Mouse (Mus musculus): ENCODE measurements around the gene Thada. TPM values are rescaled to one million over a fixed set of nuclear protein-coding genes. Genes with fewer than 3 reads are reported as not detected.

Thada gene
- total RNA-seq, 2 experiments from 2014 or later = 11.6 to 14.9 TPM

DNA sequence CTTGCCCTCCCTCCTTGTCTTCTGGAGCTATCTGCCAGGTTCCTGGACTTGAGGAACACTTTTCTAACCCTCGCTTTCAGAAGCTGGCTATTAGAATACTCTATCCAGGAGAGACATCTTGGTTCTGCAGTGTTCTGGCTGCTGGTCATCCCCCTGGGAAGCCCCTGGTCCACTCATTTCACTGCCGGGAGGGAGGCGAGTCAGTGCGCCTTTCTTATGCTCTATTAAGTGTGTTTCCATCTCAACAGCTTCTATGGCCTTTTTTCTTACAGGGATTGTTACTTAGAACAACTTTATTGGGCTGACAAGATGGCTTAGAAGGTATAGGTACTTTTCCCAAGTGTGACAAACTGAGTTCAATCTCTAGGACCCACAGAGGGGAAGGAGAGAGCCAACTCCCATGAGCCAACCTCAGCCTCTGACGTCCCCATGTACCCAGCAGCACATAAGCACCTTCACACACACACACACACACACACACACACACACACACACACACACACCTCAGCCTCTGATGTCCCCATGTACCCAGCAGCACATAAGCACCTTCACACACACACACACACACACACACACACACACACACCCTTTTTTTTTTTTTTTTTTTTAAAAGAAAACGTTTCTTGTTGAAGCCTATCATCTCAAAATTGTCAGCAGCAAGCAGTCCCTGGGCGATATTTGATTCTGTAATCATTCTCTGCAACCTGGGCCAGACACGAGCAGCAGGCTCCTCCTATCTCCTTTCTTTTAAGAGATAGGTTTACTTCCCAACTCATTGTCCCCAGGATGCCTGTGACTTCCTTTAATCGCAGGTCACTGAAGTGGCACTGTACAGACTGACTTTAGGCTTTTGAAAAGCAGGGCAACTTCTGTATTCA, 113.9 kb downstream of the Thada start:
- DNase-seq (ENCODE audit: low spot score in 2 of 2) = no peak

- no peak for DNase-seq (ENCODE audit: low spot score in 2 of 2)
These were observed 114.7 kb downstream of the Thada start for GRCm38 (mm10) chr17:84351276-84351675.

- no peak for DNase-seq (ENCODE audit: low spot score in 2 of 2)
These were observed 117.1 kb downstream of the Thada start for GRCm38 (mm10) chr17:84348865-84349264.

- DNase-seq (ENCODE audit: low spot score in 2 of 2) = no peak
These were observed 123.6 kb downstream of the Thada start for GRCm38 (mm10) chr17:84342299-84342817.

DNA sequence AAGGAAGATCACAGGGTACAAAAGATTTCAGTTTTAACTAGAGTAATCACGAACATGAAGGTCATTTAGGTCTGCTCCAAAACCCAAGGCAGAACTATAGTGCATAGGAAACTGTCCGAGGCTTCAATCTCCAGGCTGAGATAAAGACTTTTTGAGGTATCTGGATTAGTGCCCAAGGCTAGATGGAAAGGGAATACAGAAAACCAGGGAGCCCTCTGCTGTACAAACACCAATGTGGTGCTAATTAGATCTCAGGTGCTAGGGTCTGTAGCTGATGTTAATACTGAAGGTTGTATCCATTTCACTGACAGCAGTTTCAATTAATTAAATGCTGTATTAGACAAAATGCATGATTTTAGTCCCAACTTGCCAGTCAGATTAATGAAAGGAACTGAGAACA, 124.3 kb downstream of the Thada start:
- DNase-seq (ENCODE audit: low spot score in 2 of 2) = no peak

DNA sequence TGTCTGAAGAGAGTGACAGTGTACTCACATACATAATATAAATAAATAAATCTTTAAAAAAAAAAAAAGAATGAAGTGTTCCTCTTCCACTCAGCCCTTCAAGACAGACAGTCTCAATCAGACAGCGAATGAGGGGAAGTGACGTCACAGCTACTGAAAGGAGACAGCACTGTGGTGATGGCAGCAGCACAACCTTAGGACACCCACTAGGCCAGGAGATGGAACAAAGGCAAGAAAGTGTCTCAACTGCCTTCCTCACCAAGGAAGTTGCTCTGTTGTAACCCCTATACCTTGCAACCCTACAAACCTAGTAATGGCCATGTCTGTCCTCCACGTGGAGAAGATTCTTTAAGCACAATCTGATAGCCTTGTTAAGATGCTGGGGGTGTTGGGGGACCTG, 125.4 kb downstream of the Thada start:
- DNase-seq (ENCODE audit: low spot score in 2 of 2) = no peak

DNA sequence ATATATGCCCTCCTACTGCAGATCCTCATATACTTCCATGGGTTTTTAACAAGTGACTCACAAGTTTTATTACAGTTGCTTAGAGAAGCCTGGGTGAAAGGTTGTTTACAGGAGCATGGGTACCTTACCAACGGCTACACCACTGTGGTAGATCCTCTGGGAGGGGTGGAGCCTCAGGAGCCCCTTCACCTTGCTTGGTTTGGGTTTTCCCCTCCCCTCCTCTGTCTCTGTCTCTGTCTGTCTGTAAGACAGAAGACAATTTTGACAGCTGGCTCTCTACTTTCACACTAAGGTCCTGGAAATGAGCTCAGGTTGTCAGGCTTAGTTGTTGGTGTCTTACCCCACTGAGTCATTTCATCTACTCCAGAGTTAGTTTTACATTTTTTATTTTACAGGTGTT, 130.0 kb downstream of the Thada start:
- DNase-seq (ENCODE audit: low spot score in 2 of 2) = no peak

GRCm38 (mm10) chr17:84335076-84335475, 130.9 kb downstream of the Thada start:
- DNase-seq (ENCODE audit: low spot score in 2 of 2) = no peak

GRCm38 (mm10) chr17:84334241-84335014, 131.6 kb downstream of the Thada start:
- DNase-seq (ENCODE audit: low spot score in 2 of 2) = no peak

DNA sequence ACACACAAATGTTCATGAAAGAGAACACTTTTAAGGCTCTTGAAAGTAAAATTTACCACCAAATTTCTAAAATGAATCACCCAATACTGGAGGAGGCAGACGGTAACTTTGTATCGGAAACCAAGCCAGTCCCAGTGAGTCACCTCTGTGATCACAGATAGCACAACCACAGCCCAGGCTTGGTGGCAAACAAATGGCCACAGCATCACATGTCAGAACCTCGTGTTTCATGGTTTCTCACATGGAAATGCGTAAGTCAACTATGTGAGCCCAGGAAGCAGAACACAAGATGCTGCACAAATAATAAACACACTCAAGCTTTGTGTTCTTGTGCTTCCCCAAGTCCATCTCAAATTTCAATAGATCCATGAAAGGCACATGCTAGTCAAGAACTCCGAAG, 133.1 kb downstream of the Thada start:
- peak; percentile 12 to 17 for DNase-seq (ENCODE audit: low spot score in 2 of 2)

- no peak for DNase-seq (ENCODE audit: low spot score in 2 of 2)
These were observed 135.0 kb downstream of the Thada start for GRCm38 (mm10) chr17:84330986-84331385.

- DNase-seq (ENCODE audit: low spot score in 2 of 2) = no peak
These were observed 135.5 kb downstream of the Thada start for GRCm38 (mm10) chr17:84330506-84330905.

DNA sequence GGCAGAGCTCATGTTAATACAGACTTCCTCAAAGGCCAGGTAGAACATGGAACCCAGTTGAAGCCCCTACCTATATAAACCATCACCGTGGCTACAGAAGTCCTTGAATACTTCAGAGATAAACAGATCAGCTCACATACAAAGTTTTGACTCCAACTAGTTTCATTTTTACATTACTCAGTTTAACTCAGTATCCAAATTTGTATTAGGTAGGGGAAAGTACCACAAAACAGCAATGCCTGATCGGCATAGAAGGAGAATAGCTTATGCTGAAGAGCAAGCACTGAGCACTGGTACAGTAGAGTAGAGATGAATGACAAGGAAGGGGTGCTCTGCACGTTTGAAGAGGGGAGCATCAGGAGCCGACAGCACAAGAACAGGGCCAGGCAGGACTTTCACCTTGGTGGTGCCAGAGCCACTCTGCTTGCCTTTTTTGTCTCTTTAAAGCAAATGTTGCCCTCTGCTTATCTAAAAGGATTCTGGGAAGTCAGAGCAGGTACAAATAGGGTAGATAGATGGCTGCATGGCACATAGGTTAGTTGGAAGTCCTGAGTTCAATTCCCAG, 136.0 kb downstream of the Thada start:
- no peak for DNase-seq (ENCODE audit: low spot score in 2 of 2)

DNA sequence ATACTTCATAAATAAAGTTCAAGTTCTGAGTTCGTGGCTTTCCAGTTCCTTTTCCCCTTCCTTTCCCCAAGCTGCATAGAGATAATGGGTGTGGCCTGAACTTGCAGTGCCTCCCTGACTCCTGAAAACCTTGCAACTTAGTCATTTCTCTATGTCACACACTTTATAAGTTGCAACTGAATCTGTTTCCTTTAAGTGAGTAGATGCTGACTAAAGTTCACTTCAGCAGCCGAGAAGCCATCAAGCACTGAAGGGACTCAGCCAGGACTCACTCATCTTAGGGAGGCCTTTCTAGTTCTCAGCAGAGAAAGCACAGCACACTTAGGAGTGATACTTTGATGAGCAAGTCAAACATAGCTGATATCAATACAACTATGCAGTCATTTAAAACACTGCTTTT, 137.5 kb downstream of the Thada start:
- no peak for DNase-seq (ENCODE audit: low spot score in 2 of 2)

DNA sequence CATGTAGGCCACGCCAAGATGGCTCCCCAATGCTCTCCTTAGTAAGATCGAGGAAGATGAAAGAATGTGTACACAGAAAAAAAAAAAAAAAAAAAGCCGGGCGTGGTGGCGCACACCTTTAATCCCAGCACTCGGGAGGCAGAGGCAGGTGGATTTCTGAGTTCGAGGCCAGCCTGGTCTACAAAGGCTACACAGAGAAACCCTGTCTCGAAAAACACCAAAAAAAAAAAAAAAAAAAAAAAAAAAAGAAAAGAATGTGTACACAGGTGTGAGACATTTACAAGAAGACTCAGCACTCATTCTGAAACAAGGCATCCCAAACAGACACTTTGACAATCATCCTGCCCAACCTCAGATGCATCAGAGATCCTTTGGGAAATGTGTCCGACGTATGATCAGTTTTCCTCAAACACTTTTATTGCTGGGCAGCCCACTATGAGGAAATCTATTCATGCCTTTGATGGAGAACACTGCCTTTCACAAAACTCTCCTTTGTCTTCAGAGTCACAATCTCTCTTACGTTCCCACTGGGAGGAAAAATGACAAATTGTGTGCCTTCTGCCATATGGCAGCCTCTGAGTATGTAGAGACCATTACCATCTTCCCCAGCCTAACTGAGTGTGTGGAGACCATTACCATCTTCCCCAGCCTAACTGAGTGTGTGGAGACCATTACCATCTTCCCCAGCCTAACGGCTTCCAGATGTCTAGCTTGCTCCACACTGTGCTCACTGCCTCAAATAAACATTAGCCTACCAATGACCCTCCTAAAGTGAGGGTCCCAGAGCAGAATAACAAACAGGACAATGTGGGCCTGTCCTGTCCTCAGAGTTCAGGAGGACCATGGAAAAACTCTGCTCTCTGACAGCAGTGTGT, 138.7 kb downstream of the Thada start:
- no peak for DNase-seq (ENCODE audit: low spot score in 2 of 2)

DNA sequence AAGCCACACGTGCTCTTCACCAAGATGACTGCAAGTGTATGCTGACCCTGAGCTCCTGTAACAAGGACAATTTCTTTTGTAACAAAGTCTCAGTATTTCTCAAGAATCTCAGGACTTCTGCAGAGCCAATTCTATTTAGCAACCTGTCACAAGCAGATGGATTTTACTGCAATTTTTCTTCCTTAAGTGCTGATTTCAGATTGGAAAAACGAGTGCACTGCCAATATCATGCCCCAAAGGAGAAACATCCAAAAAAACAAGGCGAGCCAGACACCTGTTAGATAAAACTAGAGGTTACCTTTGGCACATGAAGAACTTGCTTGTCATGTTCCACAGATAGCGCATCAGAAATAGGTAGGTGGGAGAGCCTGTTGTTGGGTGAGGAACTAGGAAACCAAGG, 143.8 kb downstream of the Thada start:
- DNase-seq (ENCODE audit: low spot score in 2 of 2) = no peak

- peak; percentile 24 to 34 for DNase-seq (ENCODE audit: low spot score in 2 of 2)
These were observed 144.7 kb downstream of the Thada start for GRCm38 (mm10) chr17:84321351-84321750.

DNA sequence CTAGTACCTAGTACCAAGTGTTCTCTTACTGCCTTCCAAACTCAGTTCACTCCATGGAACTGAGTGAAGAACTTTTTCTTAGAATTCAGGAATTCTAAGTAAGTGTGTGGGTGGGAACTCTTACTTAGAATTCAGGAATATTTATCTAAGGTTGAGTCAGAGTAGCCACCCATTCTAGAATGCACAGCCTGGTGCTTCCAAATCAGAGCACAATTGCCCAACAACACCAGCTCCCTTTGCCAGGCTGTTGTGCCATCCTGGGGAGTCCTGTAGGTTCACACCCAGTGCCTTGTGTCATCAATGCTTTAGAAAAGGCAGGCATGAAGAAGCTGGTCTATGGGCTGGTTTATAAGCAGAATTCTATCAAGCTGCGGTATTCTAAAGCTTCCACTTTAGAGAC, 145.4 kb downstream of the Thada start:
- DNase-seq (ENCODE audit: low spot score in 2 of 2) = peak; percentile 30 to 44

DNA sequence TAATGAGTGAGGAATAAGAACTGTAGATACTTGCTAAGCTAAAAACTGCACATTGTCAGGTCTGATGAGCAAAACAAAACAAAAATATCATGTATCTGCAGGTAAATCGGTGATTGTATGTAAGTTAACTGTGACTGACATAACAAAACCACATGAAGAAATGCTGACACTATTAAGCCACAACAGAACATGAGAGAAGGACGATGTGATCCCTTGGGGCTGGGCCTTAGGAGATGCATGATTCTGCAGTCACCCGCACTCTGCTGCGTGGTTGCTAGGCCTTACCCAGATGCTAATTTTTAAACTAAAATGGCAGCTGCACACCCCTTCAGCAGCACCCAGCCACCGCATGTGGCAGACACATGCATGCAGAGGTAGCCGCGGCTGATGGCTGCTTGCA, 151.7 kb downstream of the Thada start:
- DNase-seq (ENCODE audit: low spot score in 2 of 2) = no peak

DNA sequence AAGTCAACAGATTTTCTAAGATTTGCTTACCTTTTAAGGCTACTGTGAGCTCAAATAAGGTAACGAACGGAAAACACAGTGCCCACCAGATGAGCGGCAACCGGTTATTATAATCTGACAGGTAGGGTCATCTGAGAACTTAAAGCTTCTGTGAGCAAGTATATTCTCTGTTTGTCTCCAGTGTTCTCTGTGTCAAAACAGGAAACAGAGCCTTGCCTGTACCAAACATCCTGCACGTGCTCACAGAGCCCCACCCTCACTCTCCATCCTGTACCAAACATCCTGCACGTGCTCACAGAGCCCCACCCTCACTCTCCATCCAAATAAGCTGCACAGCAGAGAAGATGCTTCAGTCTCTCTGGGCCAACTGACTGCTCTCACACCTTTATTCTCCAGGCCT, 152.5 kb downstream of the Thada start:
- DNase-seq (ENCODE audit: low spot score in 2 of 2) = no peak

DNA sequence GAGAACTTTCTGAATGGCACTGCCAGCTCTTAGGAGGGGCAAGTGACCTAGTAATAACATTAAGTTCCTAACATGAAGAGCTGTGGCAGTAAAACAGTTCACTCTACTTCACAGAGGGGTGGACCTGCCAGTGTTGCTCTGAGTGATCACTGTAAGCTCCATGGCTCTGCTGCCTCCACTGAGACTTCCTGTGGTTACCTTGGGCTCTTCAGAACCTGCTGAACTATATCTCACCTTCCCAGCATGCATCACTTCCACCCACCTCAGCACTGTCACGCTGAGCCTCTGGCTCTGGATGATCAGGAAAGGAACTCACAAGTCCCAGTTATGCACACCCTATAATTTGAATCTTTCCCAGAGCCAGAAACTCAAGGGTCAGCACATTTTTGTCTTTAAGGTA, 159.9 kb downstream of the Thada start:
- no peak for DNase-seq (ENCODE audit: low spot score in 2 of 2)
